Mouse (Mus musculus) thymus, postnatal 25 days (tissue): ENCODE results near the gene Tmem8b.

Experiments
- DNase-seq: peaks from one replicate; pipeline ENCODE4 v3.0.0; 2022

The Tmem8b gene

GRCm38 (mm10) chr4:43668782-43669427, at the start of gene Tmem8b, which contains the start of gene Fam221b:
TSS of gene Tmem8b (plus strand) at chr4:43668971.
TSS of gene Fam221b (minus strand) at chr4:43669145.
- DNase-seq, result peak; percentile 92

- no peak for DNase-seq
Measured at GRCm38 (mm10) chr4:43620146-43620778, 48.5 kb upstream of the Tmem8b start.

GRCm38 (mm10) chr4:43629106-43629817, 39.5 kb upstream of the Tmem8b start:
- DNase-seq, result no peak

- peak; percentile 71 for DNase-seq
Measured at GRCm38 (mm10) chr4:43630030-43630581, 38.7 kb upstream of the Tmem8b start.

GRCm38 (mm10) chr4:43630671-43631045, 38.1 kb upstream of the Tmem8b start:
- DNase-seq, result no peak

- peak; percentile 10 for DNase-seq
Measured at GRCm38 (mm10) chr4:43631046-43631955, 37.5 kb upstream of the Tmem8b start, which contains the start of gene Npr2. TSS of gene Npr2 (plus strand) at chr4:43631935.

GRCm38 (mm10) chr4:43631956-43632920, 36.5 kb upstream of the Tmem8b start:
- no peak for DNase-seq

- DNase-seq, result no peak
Measured at GRCm38 (mm10) chr4:43633296-43633695, 35.5 kb upstream of the Tmem8b start.

GRCm38 (mm10) chr4:43633736-43634135, 35.0 kb upstream of the Tmem8b start:
- no peak for DNase-seq

GRCm38 (mm10) chr4:43634621-43635374, 34.0 kb upstream of the Tmem8b start:
- DNase-seq, result no peak

- no peak for DNase-seq
Measured at GRCm38 (mm10) chr4:43636751-43637150, 32.0 kb upstream of the Tmem8b start.

- no peak for DNase-seq
Measured at GRCm38 (mm10) chr4:43640076-43640475, 28.7 kb upstream of the Tmem8b start.

- DNase-seq, result no peak
Measured at GRCm38 (mm10) chr4:43640491-43640890, 28.3 kb upstream of the Tmem8b start.

- DNase-seq, result no peak
Measured at GRCm38 (mm10) chr4:43649783-43650182, 19.0 kb upstream of the Tmem8b start.

GRCm38 (mm10) chr4:43652726-43653125, 16.0 kb upstream of the Tmem8b start:
- no peak for DNase-seq

- DNase-seq, result peak; percentile 33
Measured at GRCm38 (mm10) chr4:43653161-43654015, 15.4 kb upstream of the Tmem8b start, which contains the start of gene Spag8. TSS of gene Spag8 (minus strand) at chr4:43653594.

- DNase-seq, result no peak
Measured at GRCm38 (mm10) chr4:43655656-43656338, 13.0 kb upstream of the Tmem8b start.

- peak; percentile 93 for DNase-seq
Measured at GRCm38 (mm10) chr4:43656339-43657109, 12.2 kb upstream of the Tmem8b start, which contains the start of gene Hint2. TSS of gene Hint2 (minus strand) at chr4:43656466.
